Mouse (Mus musculus) forebrain, embryonic 11.5 days (tissue): ENCODE measurements at regions not wholly inside any gene's neighbourhood (a gene's known extent, or its start where the extent isn't known, plus 50 kb on each side); places are given as distances from the start of the nearest gene placed in this dataset.

Source experiments
- ATAC-seq: fragments of 200-750 bp; cut with Nextera tagmentation; replicated peaks from 2 replicates; pipeline ENCODE4 v1.8.0; 2017; ENCODE audit warnings: moderate TSS enrichment; ENCODE audit not compliant: low FRiP score
- DNase-seq: peaks from one replicate; pipeline ENCODE4 v3.0.0-alpha.2; 2017; ENCODE audit warnings: low spot score
- H3K27ac ChIP-seq: fragments of 300-500 bp; sonication (generic); 2 replicates; pipeline ENCODE4 v1.5.1; 2014; ENCODE audit warnings: low read depth, low read length
- H3K27me3 ChIP-seq: fragments of 300-500 bp; sonication (generic); 2 replicates; pipeline ENCODE4 v1.6.1; 2014; ENCODE audit warnings: mild to moderate bottlenecking, low read length, mixed read lengths; ENCODE audit not compliant: control insufficient read depth, insufficient read depth
- H3K36me3 ChIP-seq: fragments of 300-500 bp; sonication (generic); 2 replicates; pipeline ENCODE4 v1.6.1; 2014; ENCODE audit warnings: mild to moderate bottlenecking, low read length, moderate library complexity, mixed read lengths; ENCODE audit not compliant: control insufficient read depth, insufficient read depth
- H3K4me1 ChIP-seq: fragments of 300-500 bp; sonication (generic); replicated peaks from 2 replicates; pipeline ENCODE4 v1.6.1; 2014; ENCODE audit warnings: low read length, mixed read lengths; ENCODE audit not compliant: control insufficient read depth, insufficient read depth
- H3K4me2 ChIP-seq: fragments of 300-500 bp; sonication (generic); 2 replicates; pipeline ENCODE4 v1.6.1; 2014; ENCODE audit warnings: low read depth, mild to moderate bottlenecking, low read length, moderate library complexity, mixed read lengths; ENCODE audit not compliant: severe bottlenecking
- H3K4me3 ChIP-seq: fragments of 300-500 bp; sonication (generic); 2 replicates; pipeline ENCODE4 v1.5.1; 2014; ENCODE audit warnings: low read depth, low read length
- H3K9ac ChIP-seq: fragments of 300-500 bp; sonication (generic); 2 replicates; pipeline ENCODE4 v1.6.1; 2014; ENCODE audit warnings: low read length
- H3K9me3 ChIP-seq: fragments of 300-500 bp; sonication (generic); 2 replicates; pipeline ENCODE4 v1.6.1; 2016; ENCODE audit warnings: low read length, mixed read lengths; ENCODE audit not compliant: control insufficient read depth
- WGBS: fragments of 180-500 bp; shearing (Covaris S2); extraction: QIAGEN DNeasy Blood & Tissue Kit; methylation state at CpG from one replicate; pipeline ENCODE4 v1.1.7; 2014; 5-methylcytosine and 5-hydroxymethylcytosine counted together

DNA sequence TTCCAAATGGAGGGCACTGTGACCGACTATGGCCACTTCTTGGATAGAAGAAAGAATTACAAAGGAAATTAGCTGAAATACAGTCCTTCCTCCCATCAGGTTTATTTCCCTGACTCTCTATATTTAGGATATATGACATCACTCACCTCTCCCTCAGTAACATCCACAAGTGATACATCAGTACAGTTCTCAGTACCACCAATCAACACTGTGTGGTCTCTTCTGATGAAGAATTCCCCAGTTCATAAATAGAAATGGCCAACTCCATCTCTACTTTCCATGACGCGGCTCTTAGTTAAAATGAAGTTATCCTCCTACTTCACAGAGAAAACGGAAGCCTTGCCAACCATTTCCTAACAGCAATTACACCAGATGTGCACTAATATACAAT is 208.3 kb upstream of the Dio2 start:
- H3K4me1 ChIP-seq = no peaks in the 10 kb centered on the region
- 88% methylated on average over 4 of the region's 4 CpGs for WGBS
- no peaks in the 10 kb centered on the region for H3K27me3 ChIP-seq
- H3K4me2 ChIP-seq = no peak overlapping the region
- no peak overlapping the region for H3K9ac ChIP-seq
- H3K9me3 ChIP-seq = no peaks in the 10 kb centered on the region
- ATAC-seq (no peak), DNase-seq (no peak)
- H3K4me3 ChIP-seq = no peak overlapping the region
- no peak overlapping the region for H3K27ac ChIP-seq
- no peaks in the 10 kb centered on the region for H3K36me3 ChIP-seq

DNA sequence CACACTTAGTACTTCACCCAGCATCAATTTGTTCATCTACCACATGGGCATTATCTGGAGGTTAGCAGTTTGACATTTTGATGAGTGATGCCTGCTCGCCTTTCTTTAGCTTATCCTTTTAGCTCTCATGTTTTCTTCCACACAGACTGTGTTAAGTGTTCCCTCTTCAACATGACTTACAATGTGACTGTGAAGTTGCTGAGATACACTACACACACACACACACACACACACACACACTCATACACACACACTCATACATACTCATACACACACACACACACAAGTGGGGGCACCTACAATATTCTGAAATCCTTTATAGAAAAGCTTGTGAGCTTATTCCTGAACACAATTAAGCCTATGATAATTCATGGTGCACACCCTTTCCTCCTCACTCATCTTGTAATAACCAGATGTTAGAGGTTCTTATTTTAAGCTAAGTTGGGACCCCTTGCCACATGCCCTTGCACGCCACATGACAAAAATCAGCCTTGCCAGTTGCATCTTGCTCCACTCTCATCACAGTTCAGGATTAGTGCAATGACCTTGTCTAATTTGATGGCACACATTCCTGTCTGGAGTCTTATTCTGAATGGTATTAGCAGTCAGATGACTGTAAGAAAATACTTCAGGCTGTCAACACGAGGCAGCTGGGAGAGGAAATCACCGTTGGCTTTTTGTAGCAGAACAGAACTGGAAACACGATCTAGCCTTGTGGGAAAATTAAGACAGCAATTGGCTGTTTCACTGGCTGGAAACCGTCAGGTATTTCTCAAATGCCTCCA is 207.7 kb upstream of the Dio2 start:
- H3K9me3 ChIP-seq = no peaks in the 10 kb centered on the region
- no peak overlapping the region for H3K4me3 ChIP-seq
- no peaks in the 10 kb centered on the region for H3K36me3 ChIP-seq
- no peaks in the 10 kb centered on the region for H3K4me1 ChIP-seq
- no peak overlapping the region for H3K4me2 ChIP-seq
- H3K27ac ChIP-seq = no peak overlapping the region
- 64% methylated on average over 6 of the region's 6 CpGs for WGBS
- ATAC-seq (no peak), DNase-seq (no peak)
- H3K27me3 ChIP-seq = no peaks in the 10 kb centered on the region
- H3K9ac ChIP-seq = no peak overlapping the region

DNA sequence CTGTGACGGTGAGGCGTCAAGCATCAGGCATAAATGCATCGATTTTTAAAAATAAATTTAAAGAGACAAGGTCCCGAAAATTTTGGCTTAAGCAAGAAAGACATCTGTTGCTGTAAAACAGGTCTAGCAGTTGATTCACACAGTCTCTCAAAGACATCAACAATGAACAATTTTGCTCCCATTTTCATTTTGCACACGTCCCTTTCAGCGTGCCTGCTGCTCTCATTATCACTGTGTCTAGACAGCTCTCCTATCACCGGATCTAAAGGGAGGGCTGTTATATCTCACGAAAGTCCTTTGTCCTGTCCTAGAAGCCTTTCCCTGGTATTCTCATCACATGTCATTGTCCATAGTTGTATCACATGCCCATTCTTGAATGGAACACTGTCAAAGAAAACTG is 194.4 kb upstream of the Dio2 start:
- 93% methylated on average over 8 of the region's 8 CpGs for WGBS
- H3K27me3 ChIP-seq = no peaks in the 10 kb centered on the region
- no peak overlapping the region for H3K4me3 ChIP-seq

DNA sequence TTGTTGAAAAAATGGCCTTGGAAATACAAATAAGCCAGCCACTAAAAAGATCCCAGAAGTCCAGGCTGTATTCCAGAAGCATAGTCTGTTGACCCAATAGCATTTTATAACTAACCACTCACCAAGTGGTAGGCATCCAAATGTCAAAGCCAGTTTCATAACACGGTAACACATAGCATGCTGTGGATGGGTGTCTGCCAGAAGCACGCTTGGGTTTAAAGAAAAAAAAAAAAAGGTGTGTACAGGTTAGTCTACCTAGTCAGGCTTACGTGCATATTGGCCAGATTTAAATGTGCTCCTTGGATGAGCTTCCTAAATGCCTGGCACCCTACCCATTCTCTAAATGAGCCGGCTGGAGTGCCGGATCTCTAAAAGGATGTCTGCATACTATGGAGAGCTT is 194.0 kb upstream of the Dio2 start:
- WGBS = 96% methylated on average over 5 of the region's 5 CpGs
- ATAC-seq = no peak
- H3K36me3 ChIP-seq = no peaks in the 10 kb centered on the region

More for the DNA sequence above, 194.4 kb upstream of the Dio2 start:
- Histone ChIP-seq H3K4me1 (no peaks in the 10 kb centered on the region), H3K36me3 (no peaks in the 10 kb centered on the region), H3K9me3 (no peaks in the 10 kb centered on the region), H3K4me2 (no peak overlapping the region), H3K9ac (no peak overlapping the region), H3K27ac (no peak overlapping the region)
- DNase-seq = no peak
- ATAC-seq = no peak

DNA sequence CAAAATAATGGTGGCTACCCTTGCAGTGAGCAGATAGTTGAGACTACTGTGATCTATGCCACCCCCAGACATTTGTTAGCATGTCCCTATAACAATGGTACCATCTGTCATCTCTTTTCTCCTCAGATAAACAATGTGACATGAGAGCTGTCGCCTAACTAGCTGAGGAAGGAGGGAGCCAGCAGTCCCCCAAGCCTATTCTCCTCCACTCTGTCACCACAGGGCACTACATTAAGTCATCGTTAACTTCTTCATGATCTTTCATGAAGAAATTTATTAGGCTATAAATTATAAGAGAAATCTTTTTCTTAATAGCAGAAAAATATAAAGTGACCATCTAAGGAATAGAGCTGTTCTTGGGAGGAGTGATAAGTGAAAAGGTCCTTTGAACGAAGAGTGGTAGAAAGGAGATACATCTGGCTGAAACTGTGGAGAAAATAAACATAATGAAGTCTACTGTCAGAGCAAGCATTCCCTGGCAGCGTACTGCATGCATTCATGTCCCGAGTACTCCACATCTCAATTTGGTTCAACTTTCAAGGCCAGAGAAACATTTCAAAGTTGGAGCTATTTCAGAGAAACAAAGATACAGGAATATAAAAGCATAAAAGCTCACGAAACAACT is 192.0 kb upstream of the Dio2 start:
- DNase-seq (no peak), ATAC-seq (no peak)
- H3K4me3 ChIP-seq = no peak overlapping the region
- 86% methylated on average over 6 of the region's 6 CpGs for WGBS
- H3K4me1 ChIP-seq = no peaks in the 10 kb centered on the region
- no peaks in the 10 kb centered on the region for H3K36me3 ChIP-seq
- no peak overlapping the region for H3K9ac ChIP-seq
- H3K9me3 ChIP-seq = no peaks in the 10 kb centered on the region
- no peak overlapping the region for H3K4me2 ChIP-seq
- no peaks in the 10 kb centered on the region for H3K27me3 ChIP-seq
- H3K27ac ChIP-seq = no peak overlapping the region

More for the DNA sequence above, 194.0 kb upstream of the Dio2 start:
- no peak overlapping the region for H3K9ac ChIP-seq
- no peaks in the 10 kb centered on the region for H3K27me3 ChIP-seq
- H3K4me2 ChIP-seq = no peak overlapping the region
- H3K9me3 ChIP-seq = no peaks in the 10 kb centered on the region
- DNase-seq = no peak
- H3K4me1 ChIP-seq = no peaks in the 10 kb centered on the region
- H3K27ac ChIP-seq = no peak overlapping the region
- H3K4me3 ChIP-seq = no peak overlapping the region

DNA sequence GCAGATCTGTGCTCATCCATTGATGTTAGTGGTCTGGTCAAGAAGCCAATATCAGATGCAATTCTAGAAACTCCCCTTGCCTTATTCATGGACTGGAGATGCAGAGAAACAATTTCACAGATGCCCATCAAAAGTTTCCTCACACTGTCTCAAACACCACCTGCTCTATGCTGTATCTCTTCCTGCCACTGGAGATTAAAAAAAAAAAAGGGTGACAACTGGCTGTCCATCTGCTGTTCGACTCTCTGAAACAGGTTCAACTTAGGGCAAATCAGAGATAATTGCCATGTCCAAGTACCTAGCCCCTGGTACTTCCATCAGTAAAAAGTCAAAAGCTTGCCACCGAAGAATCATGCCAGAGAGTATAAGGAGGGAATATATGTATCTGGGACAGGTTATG is 185.4 kb upstream of the Dio2 start:
- Histone ChIP-seq H3K27ac (no peak overlapping the region), H3K9me3 (no peaks in the 10 kb centered on the region), H3K4me1 (no peaks in the 10 kb centered on the region), H3K36me3 (no peaks in the 10 kb centered on the region), H3K27me3 (no peaks in the 10 kb centered on the region), H3K9ac (no peak overlapping the region), H3K4me3 (no peak overlapping the region), H3K4me2 (no peak overlapping the region)
- DNase-seq (no peak), ATAC-seq (no peak)
- 90% methylated on average over 2 of the region's 2 CpGs for WGBS

DNA sequence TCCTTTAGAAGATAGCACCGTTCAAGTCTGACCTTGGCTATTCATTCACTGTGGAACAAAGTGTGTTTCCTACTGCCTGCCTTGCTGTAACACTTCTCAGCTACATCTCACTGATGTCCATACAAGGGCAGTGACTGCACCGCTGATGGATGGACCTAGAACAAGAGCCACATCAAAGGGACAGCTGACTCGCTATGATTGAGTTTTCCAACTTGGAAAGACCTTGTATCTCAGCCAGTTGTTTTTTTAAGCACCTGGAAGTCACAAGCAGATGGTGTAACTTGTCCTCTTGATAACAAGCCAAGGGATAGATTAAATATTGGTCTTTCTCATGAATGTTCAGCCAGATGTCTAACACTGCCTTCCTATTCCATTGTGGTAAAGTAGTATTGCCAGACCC is 184.9 kb upstream of the Dio2 start:
- DNase-seq (no peak), ATAC-seq (no peak)
- no peak overlapping the region for H3K4me3 ChIP-seq
- H3K36me3 ChIP-seq = no peaks in the 10 kb centered on the region
- no peaks in the 10 kb centered on the region for H3K27me3 ChIP-seq
- H3K4me2 ChIP-seq = no peak overlapping the region
- H3K9me3 ChIP-seq = no peaks in the 10 kb centered on the region
- H3K4me1 ChIP-seq = no peaks in the 10 kb centered on the region
- 83% methylated on average over 3 of the region's 3 CpGs for WGBS
- H3K9ac ChIP-seq = no peak overlapping the region
- no peak overlapping the region for H3K27ac ChIP-seq

DNA sequence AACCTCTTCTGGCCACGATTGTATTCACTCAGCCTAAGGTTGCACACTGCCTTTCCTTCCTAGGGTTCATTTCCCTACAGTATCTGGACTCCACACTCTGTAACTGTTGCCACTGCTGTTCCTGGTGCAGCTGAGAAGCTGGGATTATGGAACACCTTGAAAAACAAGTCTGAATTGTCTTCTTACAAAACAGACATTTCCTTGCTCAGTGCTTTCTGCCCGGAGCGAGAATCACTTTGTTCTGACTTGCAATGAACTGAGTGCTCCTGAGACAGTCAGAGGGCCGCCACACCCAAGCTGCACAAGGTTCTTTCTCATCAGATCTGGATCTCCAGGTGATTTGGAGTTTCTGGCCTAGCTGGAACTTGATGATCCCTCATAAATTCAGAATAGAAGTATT is 183.0 kb upstream of the Dio2 start:
- Histone ChIP-seq H3K27me3 (no peaks in the 10 kb centered on the region), H3K9me3 (no peaks in the 10 kb centered on the region), H3K4me2 (no peak overlapping the region), H3K4me3 (no peak overlapping the region), H3K36me3 (no peaks in the 10 kb centered on the region), H3K4me1 (no peaks in the 10 kb centered on the region), H3K9ac (no peak overlapping the region), H3K27ac (no peak overlapping the region)
- ATAC-seq (no peak), DNase-seq (no peak)
- WGBS = 84% methylated on average over 4 of the region's 4 CpGs
